Mouse (Mus musculus) lung, adult 2 months (tissue): ENCODE results near the gene Dusp1.

Experiments used
- CTCF ChIP-seq: fragments of 200-500 bp; IDR thresholded peaks from 2 replicates; pipeline ENCODE4 v1.5.1; 2011; ENCODE audit warnings: mild to moderate bottlenecking, low read length, control low read depth; ENCODE audit not compliant: insufficient read depth
- POLR2A ChIP-seq: fragments of 200-500 bp; IDR thresholded peaks from 2 replicates; pipeline ENCODE4 v1.6.1; 2011; ENCODE audit warnings: low read depth, mild to moderate bottlenecking, control low read depth, low read length, borderline replicate concordance; ENCODE audit errors: extremely low read depth

DNA sequence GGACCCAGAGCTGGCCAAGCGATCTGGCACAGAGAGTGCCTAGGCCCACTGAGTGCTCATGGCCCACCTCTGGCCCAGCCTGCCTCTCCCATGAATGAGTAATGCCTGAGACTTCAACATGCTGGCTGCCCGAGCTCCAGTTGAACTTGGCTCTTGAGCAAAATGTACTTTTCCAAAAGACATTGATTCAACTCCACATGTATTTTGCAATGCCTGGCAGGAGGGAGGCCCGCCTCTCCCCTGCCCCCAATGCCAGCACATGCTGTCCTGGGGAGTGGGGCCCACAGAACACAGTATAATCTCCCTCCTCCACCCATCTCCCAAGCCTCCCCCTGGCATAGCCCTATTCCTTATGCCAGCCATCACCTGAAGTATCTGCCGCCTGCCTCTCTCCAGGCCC, 30.6 kb upstream of the Dusp1 start:
- TF ChIP-seq CTCF (no peak), POLR2A (no peak)
